Mouse (Mus musculus) midbrain, embryonic 15.5 days (tissue): ENCODE measurements around the gene Tbc1d22a. TPM values are rescaled to one million over a fixed set of nuclear protein-coding genes. Genes with fewer than 3 reads are reported as not detected.

Experiments used
- ATAC-seq: fragments of 200-750 bp; cut with Nextera tagmentation; replicated peaks from 2 replicates; pipeline ENCODE4 v1.8.0; 2017; ENCODE audit warnings: moderate TSS enrichment
- H3K27ac ChIP-seq: fragments of 300-500 bp; sonication (generic); 2 replicates; pipeline ENCODE4 v1.5.1; 2015; ENCODE audit warnings: mild to moderate bottlenecking, inconsistent platforms
- H3K27me3 ChIP-seq: fragments of 300-500 bp; sonication (generic); replicated peaks from 2 replicates; pipeline ENCODE4 v1.6.1; 2015; ENCODE audit warnings: inconsistent platforms
- H3K36me3 ChIP-seq: fragments of 300-500 bp; sonication (generic); replicated peaks from 2 replicates; pipeline ENCODE4 v1.6.1; 2015; ENCODE audit warnings: inconsistent platforms
- H3K4me1 ChIP-seq: fragments of 300-500 bp; sonication (generic); 2 replicates; pipeline ENCODE4 v1.6.1; 2015; ENCODE audit warnings: inconsistent platforms
- H3K4me2 ChIP-seq: fragments of 300-500 bp; sonication (generic); 2 replicates; pipeline ENCODE4 v1.6.1; 2015; ENCODE audit warnings: inconsistent platforms, mild to moderate bottlenecking, moderate library complexity
- H3K4me3 ChIP-seq: fragments of 300-500 bp; sonication (generic); 2 replicates; pipeline ENCODE4 v1.5.1; 2015; ENCODE audit warnings: mild to moderate bottlenecking, inconsistent platforms
- H3K9ac ChIP-seq: fragments of 300-500 bp; sonication (generic); 2 replicates; pipeline ENCODE4 v1.6.1; 2015; ENCODE audit warnings: mild to moderate bottlenecking, inconsistent platforms
- H3K9me3 ChIP-seq: fragments of 300-500 bp; sonication (generic); 2 replicates; pipeline ENCODE4 v1.6.1; 2016; ENCODE audit warnings: inconsistent platforms
- WGBS: fragments of 180-500 bp; shearing (Covaris S2); methylation state at CpG from one replicate; pipeline ENCODE4 v1.1.7; 2015; ENCODE audit warnings: mixed read lengths; 5-methylcytosine and 5-hydroxymethylcytosine counted together
- polyA plus RNA-seq: library from polyadenylated mRNA; unstranded; fragments of >200 nt; fragmentation: Nextera tagmentation; extraction: Ambion mirVana; gene quantifications from 2 replicates; pipeline ENCODE4 v1.2.1, GENCODE M21; 2015

Gene Tbc1d22a
- polyA plus RNA-seq, 1 experiment from 2014 or later = 14.3 TPM

GRCm38 (mm10) chr15:86277428-86277827 lies 63.2 kb downstream of the Tbc1d22a start:
- peak; percentile 38 for ATAC-seq
- Histone ChIP-seq H3K4me2 (peak overlapping the region; percentile 39), H3K4me1 (peaks cover 49% of the 10 kb centered on the region), H3K9me3 (no peaks in the 10 kb centered on the region), H3K4me3 (no peak overlapping the region), H3K27ac (peak overlapping the region; percentile 60), H3K27me3 (no peaks in the 10 kb centered on the region), H3K36me3 (no peaks in the 10 kb centered on the region), H3K9ac (no peak overlapping the region)
- 13% methylated on average over 15 of the region's 15 CpGs for WGBS

GRCm38 (mm10) chr15:86279059-86279974 lies 65.1 kb downstream of the Tbc1d22a start:
- no peaks in the 10 kb centered on the region for H3K27me3 ChIP-seq
- H3K9me3 ChIP-seq = no peaks in the 10 kb centered on the region
- H3K4me1 ChIP-seq = peaks cover 50% of the 10 kb centered on the region
- no peak overlapping the region for H3K4me3 ChIP-seq
- 63% methylated on average over 14 of the region's 14 CpGs for WGBS
- no peak overlapping the region for H3K4me2 ChIP-seq
- H3K27ac ChIP-seq = no peak overlapping the region
- no peaks in the 10 kb centered on the region for H3K36me3 ChIP-seq
- H3K9ac ChIP-seq = no peak overlapping the region
- ATAC-seq = no peak

GRCm38 (mm10) chr15:86280137-86280536 lies 65.9 kb downstream of the Tbc1d22a start:
- Histone ChIP-seq H3K27me3 (no peaks in the 10 kb centered on the region), H3K4me1 (peaks cover 59% of the 10 kb centered on the region), H3K4me2 (no peak overlapping the region), H3K4me3 (no peak overlapping the region), H3K36me3 (no peaks in the 10 kb centered on the region), H3K27ac (no peak overlapping the region), H3K9me3 (no peaks in the 10 kb centered on the region), H3K9ac (no peak overlapping the region)
- 52% methylated on average over 4 of the region's 4 CpGs for WGBS
- ATAC-seq = no peak

GRCm38 (mm10) chr15:86283238-86283637 lies 69.0 kb downstream of the Tbc1d22a start:
- H3K4me3 ChIP-seq = no peak overlapping the region
- no peaks in the 10 kb centered on the region for H3K9me3 ChIP-seq

GRCm38 (mm10) chr15:86285296-86285695 lies 71.0 kb downstream of the Tbc1d22a start:
- Histone ChIP-seq H3K4me3 (no peak overlapping the region), H3K4me1 (peaks cover 13% of the 10 kb centered on the region; the same call in 1 of the 2 replicates), H3K9ac (no peak overlapping the region), H3K4me2 (no peak overlapping the region), H3K9me3 (no peaks in the 10 kb centered on the region), H3K27me3 (no peaks in the 10 kb centered on the region), H3K27ac (no peak overlapping the region), H3K36me3 (no peaks in the 10 kb centered on the region)
- 85% methylated on average over 2 of the region's 2 CpGs for WGBS
- no peak for ATAC-seq

More at GRCm38 (mm10) chr15:86283238-86283637, 69.0 kb downstream of the Tbc1d22a start:
- H3K36me3 ChIP-seq = no peaks in the 10 kb centered on the region
- WGBS = 90% methylated on average over 1 of the region's 1 CpGs
- H3K9ac ChIP-seq = no peak overlapping the region
- H3K27ac ChIP-seq = no peak overlapping the region
- H3K27me3 ChIP-seq = no peaks in the 10 kb centered on the region
- H3K4me1 ChIP-seq = peaks cover 28% of the 10 kb centered on the region
- no peak overlapping the region for H3K4me2 ChIP-seq
- no peak for ATAC-seq

- Histone ChIP-seq H3K4me1 (peaks cover 5% of the 10 kb centered on the region), H3K9me3 (no peaks in the 10 kb centered on the region), H3K9ac (no peak overlapping the region), H3K27me3 (no peaks in the 10 kb centered on the region), H3K27ac (no peak overlapping the region), H3K36me3 (no peaks in the 10 kb centered on the region), H3K4me3 (no peak overlapping the region), H3K4me2 (no peak overlapping the region)
- ATAC-seq = no peak
- whole genome bisulfite sequencing = 68% methylated on average over 3 of the region's 3 CpGs
These were observed 75.8 kb downstream of the Tbc1d22a start for GRCm38 (mm10) chr15:86290074-86290473.

- ATAC-seq = no peak
- Histone ChIP-seq H3K36me3 (no peaks in the 10 kb centered on the region), H3K4me1 (peaks cover 17% of the 10 kb centered on the region), H3K9me3 (no peaks in the 10 kb centered on the region), H3K9ac (no peak overlapping the region), H3K4me2 (no peak overlapping the region), H3K27me3 (no peaks in the 10 kb centered on the region), H3K27ac (no peak overlapping the region), H3K4me3 (no peak overlapping the region)
- 76% methylated on average over 6 of the region's 6 CpGs for WGBS
These were observed 78.0 kb downstream of the Tbc1d22a start for GRCm38 (mm10) chr15:86292288-86292687.

GRCm38 (mm10) chr15:86294426-86294825 lies 80.2 kb downstream of the Tbc1d22a start:
- Histone ChIP-seq H3K4me2 (no peak overlapping the region), H3K27ac (no peak overlapping the region), H3K27me3 (no peaks in the 10 kb centered on the region), H3K36me3 (no peaks in the 10 kb centered on the region), H3K9ac (no peak overlapping the region), H3K9me3 (no peaks in the 10 kb centered on the region), H3K4me1 (peaks cover 17% of the 10 kb centered on the region), H3K4me3 (no peak overlapping the region)
- no peak for ATAC-seq
- WGBS = 87% methylated on average over 3 of the region's 3 CpGs

- 60% methylated on average over 4 of the region's 4 CpGs for WGBS
- no peak for ATAC-seq
- H3K27ac ChIP-seq = peak overlapping the region; percentile 51
These were observed 81.5 kb downstream of the Tbc1d22a start for GRCm38 (mm10) chr15:86295722-86296288.

GRCm38 (mm10) chr15:86297281-86297680 lies 83.0 kb downstream of the Tbc1d22a start:
- ATAC-seq = no peak
- Histone ChIP-seq H3K27ac (no peak overlapping the region), H3K27me3 (no peaks in the 10 kb centered on the region), H3K4me2 (no peak overlapping the region), H3K36me3 (no peaks in the 10 kb centered on the region), H3K4me1 (peaks cover 14% of the 10 kb centered on the region), H3K4me3 (no peak overlapping the region), H3K9ac (no peak overlapping the region), H3K9me3 (no peaks in the 10 kb centered on the region)
- WGBS = 97% methylated on average over 1 of the region's 1 CpGs

More at GRCm38 (mm10) chr15:86295722-86296288, 81.5 kb downstream of the Tbc1d22a start:
- H3K4me2 ChIP-seq = no peak overlapping the region
- no peaks in the 10 kb centered on the region for H3K9me3 ChIP-seq
- no peaks in the 10 kb centered on the region for H3K27me3 ChIP-seq
- no peak overlapping the region for H3K4me3 ChIP-seq
- peaks cover 14% of the 10 kb centered on the region for H3K4me1 ChIP-seq
- no peak overlapping the region for H3K9ac ChIP-seq
- H3K36me3 ChIP-seq = no peaks in the 10 kb centered on the region

- Histone ChIP-seq H3K4me2 (no peak overlapping the region), H3K4me1 (no peaks in the 10 kb centered on the region), H3K4me3 (no peak overlapping the region), H3K36me3 (no peaks in the 10 kb centered on the region), H3K9ac (no peak overlapping the region), H3K27ac (no peak overlapping the region), H3K27me3 (no peaks in the 10 kb centered on the region), H3K9me3 (no peaks in the 10 kb centered on the region)
- ATAC-seq = no peak
- 88% methylated on average over 1 of the region's 1 CpGs for WGBS
These were observed 89.6 kb downstream of the Tbc1d22a start for GRCm38 (mm10) chr15:86303876-86304275.

- Histone ChIP-seq H3K27ac (no peak overlapping the region), H3K4me2 (no peak overlapping the region), H3K36me3 (no peaks in the 10 kb centered on the region), H3K9me3 (no peaks in the 10 kb centered on the region), H3K9ac (no peak overlapping the region), H3K27me3 (no peaks in the 10 kb centered on the region), H3K4me3 (no peak overlapping the region), H3K4me1 (no peaks in the 10 kb centered on the region)
- WGBS = 77% methylated on average over 3 of the region's 3 CpGs
- ATAC-seq = no peak
These were observed 90.6 kb downstream of the Tbc1d22a start for GRCm38 (mm10) chr15:86304861-86305260.
